Mouse (Mus musculus) midbrain, embryonic 16.5 days (tissue): Measurements from ENCODE around the gene Trappc3l. TPM values are rescaled to one million over a fixed set of nuclear protein-coding genes. Genes with fewer than 3 reads are reported as not detected.
"Not testable (repeated sequence)": the region's sequence is repeated elsewhere in the genome, so short reads cannot be mapped to it uniquely, and the experiment has no call there.

ENCODE experiments used
- ATAC-seq: fragments of 200-750 bp; cut with Nextera tagmentation; 2 replicates; pipeline ENCODE4 v1.8.0; 2017; ENCODE audit warnings: moderate TSS enrichment
- H3K27ac ChIP-seq: fragments of 300-500 bp; sonication (generic); 2 replicates; pipeline ENCODE4 v1.5.1; 2014; ENCODE audit warnings: mild to moderate bottlenecking, low read length, mixed read lengths
- H3K27me3 ChIP-seq: fragments of 300-500 bp; sonication (generic); 2 replicates; pipeline ENCODE4 v1.6.1; 2014; ENCODE audit warnings: low read depth, low read length, mixed read lengths; ENCODE audit not compliant: control insufficient read depth, insufficient read depth
- H3K36me3 ChIP-seq: fragments of 300-500 bp; sonication (generic); 2 replicates; pipeline ENCODE4 v1.6.1; 2014; ENCODE audit warnings: mild to moderate bottlenecking, low read length, moderate library complexity, mixed read lengths; ENCODE audit not compliant: control insufficient read depth, insufficient read depth
- H3K4me1 ChIP-seq: fragments of 300-500 bp; sonication (generic); 2 replicates; pipeline ENCODE4 v1.6.1; 2014; ENCODE audit warnings: mild to moderate bottlenecking, low read length, mixed read lengths; ENCODE audit not compliant: control insufficient read depth, insufficient read depth
- H3K4me2 ChIP-seq: fragments of 300-500 bp; sonication (generic); 2 replicates; pipeline ENCODE4 v1.6.1; 2014; ENCODE audit warnings: mild to moderate bottlenecking, low read length, mixed read lengths
- H3K4me3 ChIP-seq: fragments of 300-500 bp; sonication (generic); 2 replicates; pipeline ENCODE4 v1.5.1; 2014; ENCODE audit warnings: low read depth, mild to moderate bottlenecking, low read length, moderate library complexity, mixed read lengths
- H3K9ac ChIP-seq: fragments of 300-500 bp; sonication (generic); 2 replicates; pipeline ENCODE4 v1.6.1; 2014; ENCODE audit warnings: low read depth, low read length, mixed read lengths
- H3K9me3 ChIP-seq: fragments of 300-500 bp; sonication (generic); replicated peaks from 2 replicates; pipeline ENCODE4 v1.6.1; 2014; ENCODE audit warnings: mild to moderate bottlenecking, low read length, mixed read lengths; ENCODE audit not compliant: control insufficient read depth, poor library complexity, severe bottlenecking
- WGBS: fragments of 180-500 bp; shearing (Covaris S2); extraction: QIAGEN DNeasy Blood & Tissue Kit; methylation state at CpG from one replicate; pipeline ENCODE4 v1.1.7; 2014; 5-methylcytosine and 5-hydroxymethylcytosine counted together
- polyA plus RNA-seq: library from polyadenylated mRNA; unstranded; fragments of >200 nt; fragmentation: Nextera tagmentation; extraction: Ambion mirVana; gene quantifications from 2 replicates; pipeline ENCODE4 v1.2.1, GENCODE M21; 2015

The Trappc3l gene
- polyA plus RNA-seq = not detected in 2 replicates

- H3K27ac ChIP-seq = no peak within 1 kb of the TSS
- WGBS = 74% methylated on average over 3 of the region's 3 CpGs
Observed at GRCm38 (mm10) chr10:34037401-34037800, at the start of gene Trappc3l. Gene Trappc3l (plus strand): TSS chr10:34037597.

GRCm38 (mm10) chr10:33996686-33997085 lies 40.7 kb upstream of the Trappc3l start:
- H3K36me3 ChIP-seq = peaks cover 19% of the 10 kb centered on the region
- not testable (repeated sequence) for H3K27ac ChIP-seq, H3K27me3 ChIP-seq, H3K4me1 ChIP-seq, ATAC-seq, H3K9me3 ChIP-seq, H3K4me3 ChIP-seq, H3K9ac ChIP-seq, H3K4me2 ChIP-seq
- WGBS = 92% methylated on average over 6 of the region's 8 CpGs

More at GRCm38 (mm10) chr10:34037401-34037800, at the start of gene Trappc3l:
- Histone ChIP-seq H3K4me3 (no peak within 1 kb of the TSS), H3K9ac (no peak within 1 kb of the TSS), H3K4me1 (0 out of 2 replicates have a peak, but pooled peaks cover 2% of the 10 kb centered on the region), H3K36me3 (no peaks in the 10 kb centered on the region), H3K9me3 (no peaks in the 10 kb centered on the region), H3K27me3 (no peaks in the 10 kb centered on the region), H3K4me2 (no peak within 1 kb of the TSS)
- ATAC-seq = no peak

- H3K9me3 ChIP-seq = no peaks in the 10 kb centered on the region
- no peak overlapping the region for H3K9ac ChIP-seq
- H3K36me3 ChIP-seq = peaks cover 14% of the 10 kb centered on the region
- no peak overlapping the region for H3K27ac ChIP-seq
- H3K4me1 ChIP-seq = no peaks in the 10 kb centered on the region
- H3K27me3 ChIP-seq = no peaks in the 10 kb centered on the region
- no peak for ATAC-seq
- no peak overlapping the region for H3K4me3 ChIP-seq
- H3K4me2 ChIP-seq = no peak overlapping the region
Observed at GRCm38 (mm10) chr10:33998397-33998796, 39.0 kb upstream of the Trappc3l start.

- Histone ChIP-seq H3K27me3 (no peaks in the 10 kb centered on the region), H3K9ac (no peak overlapping the region), H3K4me3 (no peak overlapping the region), H3K9me3 (no peaks in the 10 kb centered on the region), H3K4me1 (peaks cover 6% of the 10 kb centered on the region; the same call in 1 of the 2 replicates), H3K27ac (no peak overlapping the region), H3K36me3 (0 out of 2 replicates have a peak, but pooled peaks cover 3% of the 10 kb centered on the region), H3K4me2 (no peak overlapping the region)
- WGBS = 91% methylated on average over 4 of the region's 4 CpGs
- ATAC-seq = no peak
Observed at GRCm38 (mm10) chr10:34012581-34012980, 24.8 kb upstream of the Trappc3l start.

- Histone ChIP-seq H3K36me3 (0 out of 2 replicates have a peak, but pooled peaks cover 3% of the 10 kb centered on the region), H3K4me1 (peaks cover 12% of the 10 kb centered on the region), H3K4me3 (no peak overlapping the region), H3K9ac (no peak overlapping the region), H3K9me3 (no peaks in the 10 kb centered on the region), H3K4me2 (no peak overlapping the region), H3K27ac (no peak overlapping the region), H3K27me3 (no peaks in the 10 kb centered on the region)
- no peak for ATAC-seq
- 72% methylated on average over 2 of the region's 2 CpGs for WGBS
Observed at GRCm38 (mm10) chr10:34013241-34013640, 24.2 kb upstream of the Trappc3l start.

GRCm38 (mm10) chr10:34018746-34019301 lies 18.6 kb upstream of the Trappc3l start:
- ATAC-seq = peak; percentile 1; the same call in 1 of the 2 replicates
- WGBS = 1% methylated on average over 21 of the region's 21 CpGs
- Histone ChIP-seq H3K36me3 (no peaks in the 10 kb centered on the region), H3K9ac (peak overlapping the region; percentile 85), H3K4me1 (peaks cover 19% of the 10 kb centered on the region), H3K27me3 (no peaks in the 10 kb centered on the region), H3K9me3 (no peaks in the 10 kb centered on the region), H3K4me2 (peak overlapping the region; percentile 77), H3K4me3 (peak overlapping the region; percentile 80), H3K27ac (peak overlapping the region; percentile 90)

- H3K27ac ChIP-seq = peak within 1 kb of the TSS; percentile 90
- H3K4me1 ChIP-seq = peaks cover 19% of the 10 kb centered on the region
- peak within 1 kb of the TSS; percentile 85 for H3K9ac ChIP-seq
- no peaks in the 10 kb centered on the region for H3K36me3 ChIP-seq
- H3K27me3 ChIP-seq = no peaks in the 10 kb centered on the region
- H3K4me3 ChIP-seq = peak within 1 kb of the TSS; percentile 80
- WGBS = under 1% methylated on average over 81 of the region's 82 CpGs
- no peaks in the 10 kb centered on the region for H3K9me3 ChIP-seq
- H3K4me2 ChIP-seq = peak within 1 kb of the TSS; percentile 77
- ATAC-seq = peak; percentile 100
Observed at GRCm38 (mm10) chr10:34019302-34020075, 17.9 kb upstream of the Trappc3l start, which contains the start of gene Rwdd1. Gene Rwdd1 (minus strand): TSS chr10:34019624.

GRCm38 (mm10) chr10:34030322-34030721 lies 7.1 kb upstream of the Trappc3l start:
- Histone ChIP-seq H3K9ac (no peak overlapping the region), H3K4me3 (no peak overlapping the region), H3K36me3 (no peaks in the 10 kb centered on the region), H3K9me3 (no peaks in the 10 kb centered on the region), H3K27ac (no peak overlapping the region), H3K27me3 (no peaks in the 10 kb centered on the region), H3K4me2 (no peak overlapping the region), H3K4me1 (0 out of 2 replicates have a peak, but pooled peaks cover 2% of the 10 kb centered on the region)
- WGBS = 80% methylated on average over 5 of the region's 5 CpGs
- no peak for ATAC-seq
